Mouse (Mus musculus): ENCODE results near the gene Tmem169.

The Tmem169 gene

GRCm38 (mm10) chr1:72336780-72337179 is 52.6 kb downstream of the Tmem169 start:
- DNase-seq, result no peak

- DNase-seq, result no peak
Measured at GRCm38 (mm10) chr1:72338341-72338740, 54.2 kb downstream of the Tmem169 start.

DNA sequence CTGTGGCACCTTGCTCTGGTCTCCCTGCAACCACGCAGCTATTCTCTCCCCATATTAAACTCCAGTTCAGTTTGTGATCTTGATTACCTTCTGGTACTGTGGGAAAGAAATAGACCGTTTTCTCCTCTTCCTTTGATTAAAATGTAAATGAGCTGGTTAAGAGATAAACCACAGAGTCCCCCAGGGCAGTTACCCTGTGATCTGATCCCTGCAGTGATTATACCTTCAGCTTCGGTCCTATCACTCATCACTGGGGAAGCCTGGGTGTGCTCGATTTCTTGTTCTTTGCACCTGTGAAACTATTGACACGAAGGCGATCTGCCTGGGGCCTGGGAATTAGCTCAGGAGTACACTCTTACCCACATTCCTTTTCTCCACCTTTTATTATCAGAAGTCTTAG is 63.7 kb downstream of the Tmem169 start:
- DNase-seq, result no peak
